Mouse (Mus musculus) kidney, adult 2 months (tissue): ENCODE data around the gene Arhgef6.

ENCODE experiments used
- CTCF ChIP-seq: fragments of 200-500 bp; conservative IDR thresholded peaks from 2 replicates; pipeline ENCODE4 v1.5.1; 2011; ENCODE audit warnings: low read depth, mild to moderate bottlenecking, control low read depth, low read length, moderate library complexity, mixed read lengths; ENCODE audit not compliant: insufficient read depth, insufficient read length
- POLR2A ChIP-seq: fragments of 200-500 bp; IDR thresholded peaks from one replicate; pipeline ENCODE4 v1.6.1; 2011; ENCODE audit warnings: low read depth, low read length, control low read depth

DNA sequence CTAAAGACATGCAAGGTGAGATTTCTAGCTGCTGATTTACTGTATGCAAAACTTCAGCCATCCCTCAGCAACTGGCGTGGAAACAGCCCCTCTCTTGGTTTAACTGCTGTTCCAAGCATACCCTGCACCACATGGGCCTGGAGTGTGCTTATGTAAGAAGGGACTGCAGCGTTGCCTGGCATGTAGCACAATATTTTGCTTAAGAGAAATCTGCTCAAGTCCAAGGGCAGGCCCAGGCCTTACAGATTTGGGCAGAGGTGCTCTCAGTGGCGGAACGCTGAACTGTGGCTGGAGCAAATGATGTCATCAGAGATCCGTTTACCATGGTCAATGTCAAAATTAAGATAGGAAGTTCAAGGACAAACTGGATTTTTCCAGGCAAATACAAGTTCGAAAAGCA, 13.6 kb downstream of the Arhgef6 start:
- TF ChIP-seq CTCF = no peak
- no peak for TF ChIP-seq POLR2A
